Mouse (Mus musculus): ENCODE measurements around the gene Wbp2nl.

GRCm38 (mm10) chr15:82251579-82251978 is 47.2 kb upstream of the Wbp2nl start:
- TF ChIP-seq CTCF (IDR thresholded peaks at IDR 0.05) (peak; percentile 48), POLR2A (IDR thresholded peaks at IDR 0.05; ENCODE audit: insufficient read depth, low read depth, low read length) (no peak), EP300 (IDR thresholded peaks at IDR 0.05; ENCODE audit: insufficient read depth, low read depth, low read length) (no peak)
